Mouse (Mus musculus) lung, postnatal 0 days (tissue): ENCODE results near the gene Setd3. TPM values are rescaled to one million over a fixed set of nuclear protein-coding genes. Genes with fewer than 3 reads are reported as not detected.

Experiments
- ATAC-seq: fragments of 200-750 bp; cut with Nextera tagmentation; 2 replicates; pipeline ENCODE4 v1.8.0; 2017; ENCODE audit warnings: moderate library complexity
- DNase-seq: peaks from one replicate; pipeline ENCODE4 v3.0.0-alpha.2; 2016; ENCODE audit warnings: low spot score
- H3K27ac ChIP-seq: fragments of 300-500 bp; sonication (generic); 2 replicates; pipeline ENCODE4 v1.5.1; 2014; ENCODE audit warnings: antibody characterized with exemption, mild to moderate bottlenecking, low read length, mixed read lengths
- H3K27me3 ChIP-seq: fragments of 300-500 bp; sonication (generic); replicated peaks from 2 replicates; pipeline ENCODE4 v1.6.1; 2014; ENCODE audit warnings: low read length, mixed read lengths; ENCODE audit not compliant: insufficient read depth
- H3K36me3 ChIP-seq: fragments of 300-500 bp; sonication (generic); 2 replicates; pipeline ENCODE4 v1.6.1; 2014; ENCODE audit warnings: low read length, mixed read lengths; ENCODE audit not compliant: insufficient read depth
- H3K4me1 ChIP-seq: fragments of 300-500 bp; sonication (generic); 2 replicates; pipeline ENCODE4 v1.6.1; 2014; ENCODE audit warnings: antibody characterized with exemption, low read depth, low read length, mixed read lengths; ENCODE audit not compliant: insufficient read depth
- H3K4me2 ChIP-seq: fragments of 300-500 bp; sonication (generic); replicated peaks from 2 replicates; pipeline ENCODE4 v1.6.1; 2014; ENCODE audit warnings: low read depth, mild to moderate bottlenecking, low read length, moderate library complexity, mixed read lengths
- H3K4me3 ChIP-seq: fragments of 300-500 bp; sonication (generic); 2 replicates; pipeline ENCODE4 v1.5.1; 2014; ENCODE audit warnings: low read depth, low read length
- H3K9ac ChIP-seq: fragments of 300-500 bp; sonication (generic); replicated peaks from 2 replicates; pipeline ENCODE4 v1.6.1; 2014; ENCODE audit warnings: low read depth, mild to moderate bottlenecking
- H3K9me3 ChIP-seq: fragments of 300-500 bp; sonication (generic); 2 replicates; pipeline ENCODE4 v1.6.1; 2016; ENCODE audit warnings: low read length, mixed read lengths
- CTCF ChIP-seq: IDR thresholded peaks from 2 replicates; pipeline ENCODE4 v1.5.1; 2016; ENCODE audit warnings: antibody characterized with exemption, mild to moderate bottlenecking
- EP300 ChIP-seq: IDR thresholded peaks from 2 replicates; pipeline ENCODE4 v1.6.1; 2016; ENCODE audit warnings: antibody characterized with exemption, mild to moderate bottlenecking, control low read depth
- WGBS: fragments of 180-500 bp; shearing (Covaris S2); extraction: QIAGEN DNeasy Blood & Tissue Kit; methylation state at CpG from one replicate; pipeline ENCODE4 v1.1.7; 2014; 5-methylcytosine and 5-hydroxymethylcytosine counted together
- polyA plus RNA-seq: library from polyadenylated mRNA; unstranded; fragments of >200 nt; fragmentation: Nextera tagmentation; extraction: Ambion mirVana; gene quantifications from 2 replicates; pipeline ENCODE4 v1.2.1, GENCODE M21; 2015

Gene Setd3
- polyA plus RNA-seq, 1 experiment from 2014 or later, result 60.3 TPM

- DNase-seq (peak; percentile 13), ATAC-seq (no peak)
- H3K27me3 ChIP-seq, result no peaks in the 10 kb centered on the region
- H3K27ac ChIP-seq, result no peak overlapping the region
- TF ChIP-seq CTCF (no peak), EP300 (no peak)
- H3K4me3 ChIP-seq, result no peak overlapping the region
- H3K9me3 ChIP-seq, result no peaks in the 10 kb centered on the region
- H3K9ac ChIP-seq, result no peak overlapping the region
- WGBS, result 20% methylated on average over 6 of the region's 6 CpGs
- no peak overlapping the region for H3K4me2 ChIP-seq
- no peaks in the 10 kb centered on the region for H3K4me1 ChIP-seq
- H3K36me3 ChIP-seq, result no peaks in the 10 kb centered on the region
Measured at GRCm38 (mm10) chr12:108103292-108103691, 75.8 kb downstream of the Setd3 start.

- ATAC-seq, result no peak
- H3K4me2 ChIP-seq, result no peak overlapping the region
- no peak overlapping the region for H3K9ac ChIP-seq
- 55% methylated on average over 2 of the region's 2 CpGs for whole genome bisulfite sequencing
- no peak for DNase-seq
- TF ChIP-seq EP300 (no peak), CTCF (no peak)
- H3K4me3 ChIP-seq, result no peak overlapping the region
- no peaks in the 10 kb centered on the region for H3K9me3 ChIP-seq
- no peaks in the 10 kb centered on the region for H3K36me3 ChIP-seq
- no peaks in the 10 kb centered on the region for H3K27me3 ChIP-seq
- H3K27ac ChIP-seq, result no peak overlapping the region
- H3K4me1 ChIP-seq, result no peaks in the 10 kb centered on the region
Measured at GRCm38 (mm10) chr12:108102119-108102518, 77.0 kb downstream of the Setd3 start.

- no peak for ATAC-seq
- TF ChIP-seq EP300 (no peak), CTCF (no peak)
- H3K36me3 ChIP-seq, result no peaks in the 10 kb centered on the region
- no peaks in the 10 kb centered on the region for H3K27me3 ChIP-seq
- no peaks in the 10 kb centered on the region for H3K4me1 ChIP-seq
- H3K4me2 ChIP-seq, result no peak overlapping the region
- 75% methylated on average over 8 of the region's 8 CpGs for WGBS
- no peak overlapping the region for H3K9ac ChIP-seq
- no peak overlapping the region for H3K27ac ChIP-seq
- H3K4me3 ChIP-seq, result no peak overlapping the region
- no peaks in the 10 kb centered on the region for H3K9me3 ChIP-seq
- DNase-seq, result no peak
Measured at GRCm38 (mm10) chr12:108100181-108100580, 78.9 kb downstream of the Setd3 start.

- Histone ChIP-seq H3K27ac (no peak overlapping the region), H3K4me2 (no peak overlapping the region), H3K36me3 (no peaks in the 10 kb centered on the region), H3K27me3 (no peaks in the 10 kb centered on the region), H3K4me3 (no peak overlapping the region), H3K4me1 (no peaks in the 10 kb centered on the region), H3K9me3 (no peaks in the 10 kb centered on the region), H3K9ac (no peak overlapping the region)
- TF ChIP-seq CTCF (no peak), EP300 (no peak)
- ATAC-seq, result no peak
- 55% methylated on average over 18 of the region's 18 CpGs for WGBS
- no peak for DNase-seq
Measured at GRCm38 (mm10) chr12:108098201-108098980, 80.7 kb downstream of the Setd3 start.

GRCm38 (mm10) chr12:108097643-108098042, 81.5 kb downstream of the Setd3 start:
- ATAC-seq (no peak), DNase-seq (no peak)
- no peaks in the 10 kb centered on the region for H3K9me3 ChIP-seq
- H3K4me1 ChIP-seq, result no peaks in the 10 kb centered on the region
- H3K36me3 ChIP-seq, result no peaks in the 10 kb centered on the region
- H3K4me3 ChIP-seq, result no peak overlapping the region
- no peak overlapping the region for H3K4me2 ChIP-seq
- 84% methylated on average over 8 of the region's 8 CpGs for whole genome bisulfite sequencing
- no peaks in the 10 kb centered on the region for H3K27me3 ChIP-seq
- no peak overlapping the region for H3K27ac ChIP-seq
- no peak overlapping the region for H3K9ac ChIP-seq
- TF ChIP-seq EP300, result no peak
- TF ChIP-seq CTCF, result no peak

- no peaks in the 10 kb centered on the region for H3K9me3 ChIP-seq
- no peak overlapping the region for H3K4me2 ChIP-seq
- TF ChIP-seq EP300 (no peak), CTCF (no peak)
- H3K36me3 ChIP-seq, result no peaks in the 10 kb centered on the region
- no peak overlapping the region for H3K27ac ChIP-seq
- no peak overlapping the region for H3K4me3 ChIP-seq
- no peaks in the 10 kb centered on the region for H3K4me1 ChIP-seq
- no peak for ATAC-seq
- 69% methylated on average over 8 of the region's 9 CpGs for WGBS
- H3K9ac ChIP-seq, result no peak overlapping the region
- no peak for DNase-seq
- no peaks in the 10 kb centered on the region for H3K27me3 ChIP-seq
Measured at GRCm38 (mm10) chr12:108088253-108088652, 90.9 kb downstream of the Setd3 start.
